Mouse (Mus musculus) stomach, embryonic 16.5 days (tissue): ENCODE data around the gene Zcchc24. TPM values are rescaled to one million over a fixed set of nuclear protein-coding genes. Genes with fewer than 3 reads are reported as not detected.

Source experiments
- ATAC-seq: fragments of 200-750 bp; cut with Nextera tagmentation; 2 replicates; pipeline ENCODE4 v1.8.0; 2017; ENCODE audit warnings: moderate number of reproducible peaks, moderate TSS enrichment; ENCODE audit not compliant: insufficient read depth, low FRiP score
- H3K27ac ChIP-seq: fragments of 300-500 bp; sonication (generic); 2 replicates; pipeline ENCODE4 v1.5.1; 2014; ENCODE audit warnings: low read length
- H3K27me3 ChIP-seq: fragments of 300-500 bp; sonication (generic); 2 replicates; pipeline ENCODE4 v1.6.1; 2014; ENCODE audit warnings: low read length, control low read depth, mixed read lengths; ENCODE audit not compliant: control insufficient read depth, insufficient read depth
- H3K36me3 ChIP-seq: fragments of 300-500 bp; sonication (generic); 2 replicates; pipeline ENCODE4 v1.6.1; 2014; ENCODE audit warnings: low read length; ENCODE audit not compliant: control insufficient read depth, insufficient read depth
- H3K4me1 ChIP-seq: fragments of 300-500 bp; sonication (generic); 2 replicates; pipeline ENCODE4 v1.6.1; 2014; ENCODE audit warnings: low read length, control low read depth, mixed read lengths; ENCODE audit not compliant: control insufficient read depth, insufficient read depth
- H3K4me2 ChIP-seq: fragments of 300-500 bp; sonication (generic); 2 replicates; pipeline ENCODE4 v1.6.1; 2014; ENCODE audit warnings: low read depth, low read length, mixed read lengths
- H3K4me3 ChIP-seq: fragments of 300-500 bp; sonication (generic); replicated peaks from 2 replicates; pipeline ENCODE4 v1.5.1; 2014; ENCODE audit warnings: mild to moderate bottlenecking, low read length
- H3K9ac ChIP-seq: fragments of 300-500 bp; sonication (generic); 2 replicates; pipeline ENCODE4 v1.6.1; 2014; ENCODE audit warnings: low read length
- H3K9me3 ChIP-seq: fragments of 300-500 bp; sonication (generic); replicated peaks from 2 replicates; pipeline ENCODE4 v1.6.1; 2016; ENCODE audit warnings: low read length, control low read depth; ENCODE audit not compliant: control insufficient read depth
- WGBS: fragments of 180-500 bp; shearing (Covaris S2); extraction: QIAGEN DNeasy Blood & Tissue Kit; methylation state at CpG from one replicate; pipeline ENCODE4 v1.1.7; 2014; 5-methylcytosine and 5-hydroxymethylcytosine counted together
- polyA plus RNA-seq: library from polyadenylated mRNA; unstranded; fragments of >200 nt; fragmentation: Nextera tagmentation; extraction: Ambion mirVana; gene quantifications from 2 replicates; pipeline ENCODE4 v1.2.1, GENCODE M21; 2015

The Zcchc24 gene
- polyA plus RNA-seq, 1 experiment from 2014 or later, result 17.1 TPM

DNA sequence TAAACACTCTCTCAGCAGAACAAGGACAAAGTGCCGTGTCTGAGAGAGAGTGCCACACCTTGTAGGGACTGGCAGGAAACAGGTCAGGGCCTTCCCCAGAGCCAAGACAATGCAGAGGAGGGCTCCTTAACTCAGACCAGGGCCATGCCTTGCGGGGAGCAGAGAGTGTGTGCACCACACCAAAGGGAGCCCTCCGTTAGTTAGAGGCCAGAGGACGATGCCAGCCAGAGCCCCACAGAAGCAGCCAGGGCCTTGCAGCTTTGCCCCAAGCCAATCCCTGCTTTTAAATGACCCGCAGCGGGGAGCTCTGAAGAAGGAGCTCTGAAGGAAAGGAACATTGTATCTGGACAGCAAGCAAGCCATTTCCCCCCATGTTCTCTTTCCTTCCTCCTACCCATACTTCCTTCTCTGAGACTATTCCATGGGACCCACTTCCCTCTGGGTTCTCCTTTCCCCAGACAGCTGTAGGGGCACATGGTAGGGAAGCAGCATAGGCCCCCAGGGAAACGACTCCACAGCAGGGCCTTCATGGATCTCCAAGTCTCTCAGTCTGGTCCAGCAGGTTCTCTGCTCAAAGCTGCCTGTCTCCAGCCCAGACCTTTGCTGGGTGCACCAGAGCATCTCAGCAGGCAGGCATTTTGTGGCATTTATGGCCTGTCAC, 105.1 kb downstream of the Zcchc24 start:
- H3K9me3 ChIP-seq, result no peaks in the 10 kb centered on the region
- no peak overlapping the region for H3K4me2 ChIP-seq
- no peaks in the 10 kb centered on the region for H3K27me3 ChIP-seq
- peaks cover 44% of the 10 kb centered on the region for H3K36me3 ChIP-seq
- 0 out of 2 replicates have a peak, but pooled peaks cover 3% of the 10 kb centered on the region for H3K4me1 ChIP-seq
- H3K27ac ChIP-seq, result no peak overlapping the region
- no peak for ATAC-seq
- H3K9ac ChIP-seq, result no peak overlapping the region
- 77% methylated on average over 7 of the region's 7 CpGs for WGBS
- no peak overlapping the region for H3K4me3 ChIP-seq

Other genes with a start within 250 kb of the Zcchc24 start
- 47.7 and 69.3 TPM in 2 replicates for gene Ppif, start 74.9 kb downstream of the Zcchc24 start, polyA plus RNA-seq
- 52.1 and 54.4 TPM in 2 replicates for gene Anxa11, start 73.1 kb upstream of the Zcchc24 start, polyA plus RNA-seq
- 3.1 TPM in 1 of 2 replicates, not detected in the other for gene Plac9a, start 134.1 kb upstream of the Zcchc24 start, polyA plus RNA-seq
- 6.5 and 7.0 TPM in 2 replicates for gene Tmem254a, start 158.6 kb upstream of the Zcchc24 start, polyA plus RNA-seq
- 0.14 TPM in 1 of 2 replicates, not detected in the other for gene Cphx1, start 169.3 kb upstream of the Zcchc24 start, polyA plus RNA-seq
- 1.3 and 2.2 TPM in 2 replicates for gene Duxbl1, start 209.5 kb upstream of the Zcchc24 start, polyA plus RNA-seq